Mouse (Mus musculus): ENCODE data around the gene Prdm2.

DNA sequence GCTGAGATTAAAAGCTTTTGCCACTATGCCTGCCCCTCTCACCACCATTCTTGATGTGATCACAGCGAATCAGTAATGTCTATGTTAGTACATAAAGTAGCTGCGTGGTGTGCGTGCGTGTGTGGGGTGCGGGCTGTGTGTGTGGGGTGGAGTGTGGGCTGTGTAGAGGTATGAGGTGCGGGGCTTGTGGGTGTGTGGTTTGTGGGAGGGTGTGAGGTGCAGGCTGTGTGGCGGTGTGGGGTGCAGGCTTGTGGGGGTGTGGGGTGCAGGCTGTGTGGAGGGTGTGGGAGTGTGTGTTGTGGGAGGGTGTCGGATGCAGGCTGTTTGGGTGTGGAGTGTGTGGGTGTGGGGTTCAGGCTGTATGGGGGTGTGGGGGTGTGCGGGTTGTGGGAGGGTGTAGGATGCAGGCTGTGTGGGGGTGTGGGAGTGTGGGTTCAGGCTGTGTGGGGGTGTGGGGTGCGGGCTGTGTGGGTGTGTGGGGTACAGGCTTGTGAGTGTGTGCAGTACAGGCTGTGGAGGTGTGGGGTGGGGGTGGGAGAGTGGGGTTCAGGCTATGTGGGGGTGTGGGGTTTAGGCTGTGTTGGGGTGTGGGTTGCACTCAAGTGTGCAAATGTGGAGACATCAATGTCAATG is 19.1 kb upstream of the Prdm2 start:
- TF ChIP-seq POLR2A (IDR thresholded peaks at IDR 0.05; ENCODE audit: insufficient read depth, low read length) = no peak
- TF ChIP-seq CTCF (IDR thresholded peaks at IDR 0.05; ENCODE audit: low read depth, low read length) = no peak
- no peak for TF ChIP-seq EP300 (IDR thresholded peaks at IDR 0.05; ENCODE audit: insufficient read depth, low read depth, low read length)

Data from ES-Bruce4 (cell line).